Mouse (Mus musculus) bone marrow macrophage, adult 2 months (primary cell): ENCODE measurements at regions not wholly inside any gene's neighbourhood (a gene's known extent, or its start where the extent isn't known, plus 50 kb on each side); places are given as distances from the start of the nearest gene placed in this dataset.

Source experiments
- CTCF ChIP-seq: IDR thresholded peaks from 2 replicates; pipeline ENCODE4 v1.5.1; 2012; ENCODE audit warnings: low read depth, mild to moderate bottlenecking, low read length, moderate library complexity
- POLR2A ChIP-seq: IDR thresholded peaks from 2 replicates; pipeline ENCODE4 v1.6.1; 2012; ENCODE audit warnings: mild to moderate bottlenecking, low read depth, low read length, borderline replicate concordance

DNA sequence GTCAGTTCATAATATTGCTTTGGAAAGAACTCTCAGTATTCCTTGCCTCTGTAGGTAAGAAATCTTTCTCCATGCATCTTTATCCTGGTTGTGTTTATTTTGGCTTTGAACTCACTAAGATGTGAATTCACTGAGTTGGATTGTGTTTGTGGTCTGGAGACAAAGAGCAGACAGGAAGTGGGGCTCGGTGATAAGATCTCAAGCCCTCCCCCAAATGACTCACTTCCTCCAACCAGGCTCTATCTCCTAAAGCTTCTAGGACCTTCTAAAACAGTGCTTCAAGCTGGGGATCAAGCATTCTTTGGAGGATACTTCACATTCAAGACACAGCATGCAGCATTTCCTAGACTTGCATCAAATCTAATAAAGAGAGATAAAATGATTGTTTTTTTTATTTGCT is 395.5 kb upstream of the Nrp1 start:
- TF ChIP-seq CTCF (no peak), POLR2A (no peak)
